ENCODE assay signal across 9 mouse cellular contexts in genomic region chr2:68405163-68405715, GRCm38 (mm10).
DNase-seq lines count a peak whose midpoint lies in the region; ATAC-seq and TF ChIP-seq lines count a peak whose summit lies in the region.
"Had no signal": no experiment of that assay in that cellular context is flagged by ENCODE, and none has a peak within 500 bp of the region (broad histone marks: within the 10 kb centered on the region; RNA-seq: fewer than 3 reads in every experiment).

No protein-coding gene starts in this region.

- no peak for TF ChIP-seq CTCF in lung, adult 2 months (IDR thresholded peaks at IDR 0.05; ENCODE audit: insufficient read depth, low read length)
- no peak for TF ChIP-seq CTCF in hindbrain, postnatal 0 days (IDR thresholded peaks at IDR 0.05; ENCODE audit: low read depth)

- H3K9me3 ChIP-seq in hindbrain, postnatal 0 days (ENCODE audit: low read length), result no peaks in the 10 kb centered on the region
- H3K9me3 ChIP-seq in neural tube, embryonic 12.5 days, result no peaks in the 10 kb centered on the region

- ATAC-seq in hindbrain, postnatal 0 days, result no peak
- ATAC-seq in neural tube, embryonic 12.5 days (ENCODE audit: low FRiP score, low read depth), result peak; percentile 54

- H3K4me1 ChIP-seq in lung, adult 2 months (ENCODE audit: control insufficient read depth, insufficient read depth, low read length), result no peaks in the 10 kb centered on the region
- H3K4me1 ChIP-seq in hindbrain, postnatal 0 days (ENCODE audit: insufficient read depth, low read length), result peaks cover 2% of the 10 kb centered on the region; the same call in 1 of the 2 replicates
- H3K4me1 ChIP-seq in neural tube, embryonic 12.5 days, result peaks cover 61% of the 10 kb centered on the region

- H3K36me3 ChIP-seq in hindbrain, postnatal 0 days (ENCODE audit: insufficient read depth, low read length), result no peaks in the 10 kb centered on the region
- H3K36me3 ChIP-seq in neural tube, embryonic 12.5 days, result no peaks in the 10 kb centered on the region

- H3K27ac ChIP-seq in hindbrain, postnatal 0 days, result no peak overlapping the region
- no peak overlapping the region for H3K27ac ChIP-seq in neural tube, embryonic 12.5 days

- peak overlapping the region; percentile 19 for H3K4me3 ChIP-seq in lung, adult 2 months (replicated peaks; ENCODE audit: extremely low read depth, low read depth, low read length)
- no peak overlapping the region for H3K4me3 ChIP-seq in hindbrain, postnatal 0 days (ENCODE audit: low read length)
- no peak overlapping the region for H3K4me3 ChIP-seq in neural tube, embryonic 12.5 days

- no peak overlapping the region for H3K9ac ChIP-seq in hindbrain, postnatal 0 days (replicated peaks; ENCODE audit: low read length)
- no peak overlapping the region for H3K9ac ChIP-seq in neural tube, embryonic 12.5 days

- WGBS in lung, adult 2 months, result 51% methylated on average over 16 of the region's 16 CpGs
- 44% methylated on average over 16 of the region's 16 CpGs for whole genome bisulfite sequencing in hindbrain, postnatal 0 days
- 23% methylated on average over 16 of the region's 16 CpGs for WGBS in neural tube, embryonic 12.5 days

- H3K4me2 ChIP-seq in hindbrain, postnatal 0 days (ENCODE audit: low read depth, low read length), result peak overlapping the region; percentile 31; the same call in 1 of the 2 replicates
- peak overlapping the region; percentile 46 for H3K4me2 ChIP-seq in neural tube, embryonic 12.5 days (replicated peaks)

- no peak for TF ChIP-seq POLR2A in lung, adult 2 months (IDR thresholded peaks at IDR 0.05; ENCODE audit: borderline replicate concordance, extremely low read depth, low read depth, low read length)

- no peaks in the 10 kb centered on the region for H3K27me3 ChIP-seq in hindbrain, postnatal 0 days (ENCODE audit: insufficient read depth, low read length)
- H3K27me3 ChIP-seq in neural tube, embryonic 12.5 days (replicated peaks), result no peaks in the 10 kb centered on the region

- peak; percentile 44 for DNase-seq in adrenal gland, postnatal 14 days
- no peak for DNase-seq in adrenal gland, postnatal 25 days
- DNase-seq in lung, adult 2 months, result no peak
- no peak for DNase-seq in lung, postnatal 36 days
- no peak for DNase-seq in hindbrain, postnatal 0 days (ENCODE audit: low spot score)
- no peak for DNase-seq in thymus, adult 18-20 months
- no peak for DNase-seq in thymus, postnatal 10 days (ENCODE audit: low spot score in 2 of 2)
- DNase-seq: thymus, postnatal 4 days had no signal
